Mouse (Mus musculus): ENCODE measurements around the gene Mettl7b. TPM values are rescaled to one million over a fixed set of nuclear protein-coding genes. Genes with fewer than 3 reads are reported as not detected.
A peak's percentile ranks its signal among the peaks of the same experiment; 100 is the strongest.

Mettl7b gene
- total RNA-seq, 4 experiments from 2014 or later = not detected

GRCm38 (mm10) chr10:128919966-128920365 lies 40.8 kb downstream of the Mettl7b start:
- DNase-seq (ENCODE audit: low spot score) = no peak

GRCm38 (mm10) chr10:128919203-128919631 lies 41.6 kb downstream of the Mettl7b start:
- DNase-seq (ENCODE audit: low spot score) = no peak

- no peak for DNase-seq (ENCODE audit: low spot score)
Measured at GRCm38 (mm10) chr10:128918246-128918645, 42.5 kb downstream of the Mettl7b start.

- DNase-seq (ENCODE audit: low spot score) = no peak
Measured at GRCm38 (mm10) chr10:128917400-128917799, 43.4 kb downstream of the Mettl7b start.

- no peak for DNase-seq (ENCODE audit: low spot score)
Measured at GRCm38 (mm10) chr10:128916665-128917064, 44.1 kb downstream of the Mettl7b start.

GRCm38 (mm10) chr10:128915550-128915949 lies 45.2 kb downstream of the Mettl7b start:
- DNase-seq (ENCODE audit: low spot score) = no peak

- DNase-seq (ENCODE audit: low spot score) = no peak
Measured at GRCm38 (mm10) chr10:128913696-128914095, 47.1 kb downstream of the Mettl7b start.

- peak; percentile 88 for DNase-seq (ENCODE audit: low spot score)
Measured at GRCm38 (mm10) chr10:128913219-128913618, 47.6 kb downstream of the Mettl7b start.

GRCm38 (mm10) chr10:128912791-128913190 lies 48.0 kb downstream of the Mettl7b start:
- DNase-seq (ENCODE audit: low spot score) = no peak

- DNase-seq (ENCODE audit: low spot score) = no peak
Measured at GRCm38 (mm10) chr10:128912268-128912667, 48.5 kb downstream of the Mettl7b start.

GRCm38 (mm10) chr10:128911430-128911829 lies 49.4 kb downstream of the Mettl7b start:
- no peak for DNase-seq (ENCODE audit: low spot score)

- no peak for DNase-seq (ENCODE audit: low spot score)
Measured at GRCm38 (mm10) chr10:128910066-128910841, 50.5 kb downstream of the Mettl7b start.

- peak; percentile 86 for DNase-seq (ENCODE audit: low spot score)
Measured at GRCm38 (mm10) chr10:128909567-128910028, 51.2 kb downstream of the Mettl7b start.

- no peak for DNase-seq (ENCODE audit: low spot score)
Measured at GRCm38 (mm10) chr10:128908778-128909448, 51.9 kb downstream of the Mettl7b start.

Other genes with a start within 250 kb of the Mettl7b start
- gene Dgka, start 216.1 kb downstream of the Mettl7b start, total RNA-seq (2022) = 10 to 100 TPM; 11.3 to 12.9 (median 12.6) TPM
- 10 to 100 TPM in 1 of 4 experiments, 1 to 10 TPM in 3; 7.9 to 11.1 (median 9.4) TPM for gene Pym1, start 213.1 kb downstream of the Mettl7b start, total RNA-seq (2022)
- 1 to 10 TPM; 2.2 to 2.8 (median 2.5) TPM for gene Mmp19, start 170.1 kb downstream of the Mettl7b start, total RNA-seq (2022)
- 10 to 100 TPM; 34.7 to 38.9 (median 35.9) TPM for gene Dnajc14, start 156.9 kb downstream of the Mettl7b start, total RNA-seq (2022)
- 1 to 10 TPM; 4.4 to 5.6 (median 4.8) TPM for gene Tmem198b, start 156.6 kb downstream of the Mettl7b start, total RNA-seq (2022)
- gene Sarnp, start 143.7 kb downstream of the Mettl7b start, total RNA-seq (2022) = 10 to 100 TPM; 31.5 to 40.7 (median 36.8) TPM
- 10 to 100 TPM in 1 of 4 experiments, 1 to 10 TPM in 3; 5.8 to 10.5 (median 7.0) TPM for gene Ormdl2, start 139.3 kb downstream of the Mettl7b start, total RNA-seq (2022)
- gene Gdf11, start 69.3 kb downstream of the Mettl7b start, total RNA-seq (2022) = 1 to 10 TPM; 1.3 to 3.0 (median 1.9) TPM
- gene Cd63, start 60.0 kb downstream of the Mettl7b start, total RNA-seq (2022) = 100 to 1,000 TPM; 121 to 171 (median 135) TPM
- 1 to 10 TPM; 3.8 to 6.2 (median 5.2) TPM for gene Rdh5, start 38.1 kb downstream of the Mettl7b start, total RNA-seq (2022)
- 100 to 1,000 TPM; 150 to 260 (median 205) TPM for gene Bloc1s1, start 37.0 kb downstream of the Mettl7b start, total RNA-seq (2022)
- 100 to 1,000 TPM; 161 to 179 (median 167) TPM for gene Itga7, start 27.2 kb downstream of the Mettl7b start, total RNA-seq (2022)
- not detected for gene Olfr9, start 28.4 kb upstream of the Mettl7b start, total RNA-seq (2022)
- not detected for gene Olfr763, start 49.8 kb upstream of the Mettl7b start, total RNA-seq (2022)
- gene Olfr764-ps1, start 78.9 kb upstream of the Mettl7b start, total RNA-seq (2022) = not detected
- not detected for gene Olfr765, start 89.0 kb upstream of the Mettl7b start, total RNA-seq (2022)
- not detected for gene Olfr766-ps1, start 108.0 kb upstream of the Mettl7b start, total RNA-seq (2022)
- not detected for gene Olfr767, start 121.9 kb upstream of the Mettl7b start, total RNA-seq (2022)
- not detected for gene Olfr768, start 138.4 kb upstream of the Mettl7b start, total RNA-seq (2022)
- not detected for gene Olfr769, start 156.9 kb upstream of the Mettl7b start, total RNA-seq (2022)
- not detected for gene Olfr770, start 178.0 kb upstream of the Mettl7b start, total RNA-seq (2022)
- not detected for gene Olfr771, start 203.8 kb upstream of the Mettl7b start, total RNA-seq (2022)
- not detected for gene Olfr772, start 216.9 kb upstream of the Mettl7b start, total RNA-seq (2022)
- not detected for gene Olfr773, start 226.4 kb upstream of the Mettl7b start, total RNA-seq (2022)